Mouse (Mus musculus) subcutaneous adipose tissue, adult 2 months (tissue): ENCODE measurements around the gene Samt3. TPM values are rescaled to one million over a fixed set of nuclear protein-coding genes. Genes with fewer than 3 reads are reported as not detected.

ENCODE experiments used
- polyA plus RNA-seq: library from polyadenylated mRNA; depleted of rRNA; stranded (reverse); fragments of >200 nt; gene quantifications from 2 replicates; pipeline ENCODE4 v1.2.3, GENCODE M21; 2012; ENCODE audit warnings: low replicate concordance; rRNA removed

Gene Samt3
- polyA plus RNA-seq = not detected in 2 replicates

GRCm38 (mm10) chrX:86043899-86044298 lies at the start of gene Samt3:
Gene Samt3 (plus strand): TSS chrX:86044199.

Other genes with a start within 250 kb of the Samt3 start
- 0.12 and 0.16 TPM in 2 replicates for gene 5430427O19Rik, start 173.8 kb upstream of the Samt3 start, polyA plus RNA-seq
- gene Nr0b1, start 147.6 kb downstream of the Samt3 start, polyA plus RNA-seq = not detected in 2 replicates